Mouse (Mus musculus) hindbrain, postnatal 0 days (tissue): ENCODE results near the gene Megf6. TPM values are rescaled to one million over a fixed set of nuclear protein-coding genes. Genes with fewer than 3 reads are reported as not detected.

Experiments
- ATAC-seq: fragments of 200-750 bp; cut with Nextera tagmentation; 2 replicates; pipeline ENCODE4 v1.8.0; 2017; ENCODE audit warnings: mild to moderate bottlenecking, moderate TSS enrichment, moderate library complexity
- DNase-seq: peaks from one replicate; pipeline ENCODE4 v3.0.0-alpha.2; 2015; ENCODE audit warnings: low spot score
- H3K27ac ChIP-seq: fragments of 300-500 bp; sonication (generic); 2 replicates; pipeline ENCODE4 v1.5.1; 2014; ENCODE audit warnings: mild to moderate bottlenecking
- H3K27me3 ChIP-seq: fragments of 300-500 bp; sonication (generic); 2 replicates; pipeline ENCODE4 v1.6.1; 2014; ENCODE audit warnings: low read length, mixed read lengths; ENCODE audit not compliant: insufficient read depth
- H3K36me3 ChIP-seq: fragments of 300-500 bp; sonication (generic); 2 replicates; pipeline ENCODE4 v1.6.1; 2014; ENCODE audit warnings: low read length, mixed read lengths; ENCODE audit not compliant: insufficient read depth
- H3K4me1 ChIP-seq: fragments of 300-500 bp; sonication (generic); 2 replicates; pipeline ENCODE4 v1.6.1; 2014; ENCODE audit warnings: antibody characterized with exemption, low read length, mixed read lengths; ENCODE audit not compliant: insufficient read depth
- H3K4me2 ChIP-seq: fragments of 300-500 bp; sonication (generic); 2 replicates; pipeline ENCODE4 v1.6.1; 2014; ENCODE audit warnings: low read depth, mild to moderate bottlenecking, low read length, moderate library complexity, mixed read lengths
- H3K4me3 ChIP-seq: fragments of 300-500 bp; sonication (generic); 2 replicates; pipeline ENCODE4 v1.5.1; 2014; ENCODE audit warnings: low read length
- H3K9ac ChIP-seq: fragments of 300-500 bp; sonication (generic); replicated peaks from 2 replicates; pipeline ENCODE4 v1.6.1; 2014; ENCODE audit warnings: mild to moderate bottlenecking, low read length, moderate library complexity, mixed read lengths
- H3K9me3 ChIP-seq: fragments of 300-500 bp; sonication (generic); 2 replicates; pipeline ENCODE4 v1.6.1; 2016; ENCODE audit warnings: low read length, mixed read lengths
- CTCF ChIP-seq: IDR thresholded peaks from 2 replicates; pipeline ENCODE4 v1.5.1; 2016; ENCODE audit warnings: antibody characterized with exemption, control low read depth, low read depth
- WGBS: fragments of 180-500 bp; shearing (Covaris S2); extraction: QIAGEN DNeasy Blood & Tissue Kit; methylation state at CpG from one replicate; pipeline ENCODE4 v1.1.7; 2014; 5-methylcytosine and 5-hydroxymethylcytosine counted together
- polyA plus RNA-seq: library from polyadenylated mRNA; unstranded; fragments of >200 nt; fragmentation: Nextera tagmentation; extraction: Ambion mirVana; gene quantifications from 2 replicates; pipeline ENCODE4 v1.2.1, GENCODE M21; 2015
- total RNA-seq: library from RNA; depleted of rRNA; stranded (reverse); fragments of >200 nt; gene quantifications from 2 replicates; pipeline ENCODE4 v1.2.3, GENCODE M21; 2014; rRNA removed

The Megf6 gene
- total and polyA plus RNA-seq, 2 experiments from 2014 or later = 7.0 to 40.5 TPM

DNA sequence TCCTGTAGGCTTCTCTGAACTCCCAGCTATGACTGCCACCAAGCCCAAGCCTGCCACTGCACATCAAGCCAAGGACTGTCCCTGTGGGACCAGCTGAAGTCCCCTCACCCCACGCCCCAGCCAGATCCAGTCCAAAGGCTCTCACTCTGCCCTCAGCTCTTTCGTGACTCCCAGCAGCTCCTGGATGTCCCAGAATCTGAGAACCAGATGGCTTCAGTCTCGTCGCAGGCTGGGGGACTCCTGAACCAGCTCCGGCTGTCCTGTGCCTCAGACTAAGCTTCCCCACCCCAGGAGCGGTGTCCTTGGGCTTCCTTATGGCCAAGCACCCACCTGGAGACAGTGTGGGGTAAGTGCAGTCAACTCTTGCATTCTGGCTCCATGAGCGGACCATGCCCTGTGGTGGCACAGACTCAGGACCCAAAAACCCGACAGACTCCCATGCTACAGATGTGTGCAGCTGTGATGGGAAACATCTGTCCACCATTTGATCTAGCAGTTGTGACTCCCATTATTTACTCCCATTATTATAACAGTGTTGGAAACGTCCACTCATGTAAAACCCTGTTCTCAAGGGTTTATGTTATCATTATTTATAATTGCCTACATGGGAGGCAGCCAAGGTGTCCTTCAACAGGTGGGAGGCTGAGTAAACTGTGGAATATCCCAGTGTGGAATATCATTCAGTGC lies 140.2 kb downstream of the Megf6 start:
- peaks cover 3% of the 10 kb centered on the region; the same call in 1 of the 2 replicates for H3K9me3 ChIP-seq
- no peak overlapping the region for H3K4me3 ChIP-seq
- TF ChIP-seq CTCF = no peak
- no peak overlapping the region for H3K4me2 ChIP-seq
- H3K36me3 ChIP-seq = no peaks in the 10 kb centered on the region
- WGBS = 81% methylated on average over 9 of the region's 9 CpGs
- no peaks in the 10 kb centered on the region for H3K4me1 ChIP-seq
- H3K9ac ChIP-seq = no peak overlapping the region
- no peaks in the 10 kb centered on the region for H3K27me3 ChIP-seq
- no peak overlapping the region for H3K27ac ChIP-seq
- no peak for ATAC-seq
- no peak for DNase-seq

GRCm38 (mm10) chr4:154312143-154312812 lies 141.7 kb downstream of the Megf6 start:
- Histone ChIP-seq H3K4me1 (no peaks in the 10 kb centered on the region), H3K4me2 (no peak overlapping the region), H3K36me3 (no peaks in the 10 kb centered on the region), H3K9ac (no peak overlapping the region), H3K27ac (peak overlapping the region; percentile 61; the same call in 1 of the 2 replicates), H3K9me3 (peaks cover 3% of the 10 kb centered on the region; the same call in 1 of the 2 replicates), H3K27me3 (no peaks in the 10 kb centered on the region), H3K4me3 (no peak overlapping the region)
- TF ChIP-seq CTCF = no peak
- ATAC-seq (peak; percentile 46; the same call in 1 of the 2 replicates), DNase-seq (no peak)
- WGBS = 89% methylated on average over 2 of the region's 2 CpGs

DNA sequence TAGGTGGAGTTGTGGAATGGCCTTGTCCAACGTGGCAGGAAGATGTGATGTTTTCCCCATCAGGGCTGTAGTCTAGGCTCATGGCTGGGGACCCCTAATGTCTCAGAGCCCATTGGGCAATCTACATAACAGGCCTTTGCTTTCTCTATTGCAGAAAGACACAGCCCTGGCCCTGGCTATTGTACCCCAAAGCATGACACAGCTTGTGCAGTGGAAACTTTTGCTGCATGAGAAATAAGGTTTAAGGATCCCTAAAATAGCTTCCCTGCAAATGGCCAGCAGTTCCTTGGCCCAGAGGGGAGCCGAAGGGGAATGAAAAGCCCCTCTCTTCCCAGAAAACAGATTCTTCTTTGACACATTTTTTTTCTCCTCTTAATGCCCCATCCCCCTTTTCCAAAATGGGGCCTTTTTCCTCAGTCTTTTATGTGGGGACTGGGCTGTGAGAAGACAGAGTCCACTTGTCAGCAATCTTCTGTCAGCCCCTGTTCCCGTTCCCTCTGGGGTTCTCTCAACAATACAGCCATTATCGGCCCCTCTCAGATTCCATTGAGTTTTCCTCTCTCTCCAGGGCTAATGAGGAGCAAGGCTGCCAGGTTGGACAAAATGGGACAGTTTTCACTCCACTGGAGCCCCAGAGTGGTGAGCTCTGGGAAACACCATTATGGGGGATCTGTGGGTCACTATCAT lies 142.5 kb downstream of the Megf6 start:
- Histone ChIP-seq H3K9me3 (no peaks in the 10 kb centered on the region), H3K27ac (peak overlapping the region; percentile 61; the same call in 1 of the 2 replicates), H3K4me1 (no peaks in the 10 kb centered on the region), H3K4me3 (no peak overlapping the region), H3K9ac (no peak overlapping the region), H3K4me2 (no peak overlapping the region), H3K36me3 (no peaks in the 10 kb centered on the region), H3K27me3 (no peaks in the 10 kb centered on the region)
- TF ChIP-seq CTCF = no peak
- DNase-seq = peak; percentile 59
- ATAC-seq = peak; percentile 87
- WGBS = 36% methylated on average over 4 of the region's 4 CpGs

- Histone ChIP-seq H3K4me2 (no peak overlapping the region), H3K9me3 (no peaks in the 10 kb centered on the region), H3K27me3 (no peaks in the 10 kb centered on the region), H3K4me1 (no peaks in the 10 kb centered on the region), H3K27ac (peak overlapping the region; percentile 61; the same call in 1 of the 2 replicates), H3K4me3 (no peak overlapping the region), H3K9ac (no peak overlapping the region), H3K36me3 (no peaks in the 10 kb centered on the region)
- ATAC-seq (no peak), DNase-seq (peak; percentile 35)
- TF ChIP-seq CTCF = no peak
- WGBS = 59% methylated on average over 11 of the region's 11 CpGs
Observed at GRCm38 (mm10) chr4:154313622-154313967, 143.1 kb downstream of the Megf6 start.

Other genes starting within 250 kb of the Megf6 start
- gene A430005L14Rik, start 213.5 kb upstream of the Megf6 start, total RNA-seq = 18.9 and 47.4 TPM in 2 replicates
- gene A430005L14Rik, start 213.5 kb upstream of the Megf6 start, polyA plus RNA-seq = 45.3 and 48.2 TPM in 2 replicates
- gene Dffb, start 195.6 kb upstream of the Megf6 start, total RNA-seq = 15.1 and 25.7 TPM in 2 replicates
- 10.6 and 13.1 TPM in 2 replicates for gene Dffb, start 195.6 kb upstream of the Megf6 start, polyA plus RNA-seq
- gene Cep104, start 195.5 kb upstream of the Megf6 start, total RNA-seq = 11.2 and 11.7 TPM in 2 replicates
- 11.6 and 13.9 TPM in 2 replicates for gene Cep104, start 195.5 kb upstream of the Megf6 start, polyA plus RNA-seq
- gene Lrrc47, start 159.0 kb upstream of the Megf6 start, total RNA-seq = 24.2 and 32.1 TPM in 2 replicates
- gene Lrrc47, start 159.0 kb upstream of the Megf6 start, polyA plus RNA-seq = 17.6 and 22.0 TPM in 2 replicates
- 12.4 and 20.7 TPM in 2 replicates for gene Smim1, start 144.5 kb upstream of the Megf6 start, total RNA-seq
- gene Smim1, start 144.5 kb upstream of the Megf6 start, polyA plus RNA-seq = 17.1 and 17.7 TPM in 2 replicates
- not detected in 2 replicates for gene Ccdc27, start 128.1 kb upstream of the Megf6 start, total RNA-seq
- not detected in 2 replicates for gene Ccdc27, start 128.1 kb upstream of the Megf6 start, polyA plus RNA-seq
- 0.83 and 1.2 TPM in 2 replicates for gene Trp73, start 30.5 kb upstream of the Megf6 start, total RNA-seq
- gene Trp73, start 30.5 kb upstream of the Megf6 start, polyA plus RNA-seq = 0.96 and 1.3 TPM in 2 replicates
- gene Wrap73, start 28.4 kb upstream of the Megf6 start, total RNA-seq = 55.0 and 76.7 TPM in 2 replicates
- 36.3 and 36.5 TPM in 2 replicates for gene Wrap73, start 28.4 kb upstream of the Megf6 start, polyA plus RNA-seq
- gene Tprgl, start 10.1 kb upstream of the Megf6 start, total RNA-seq = 212 and 220 TPM in 2 replicates
- gene Tprgl, start 10.1 kb upstream of the Megf6 start, polyA plus RNA-seq = 228 and 239 TPM in 2 replicates
- gene Arhgef16, start 130.9 kb downstream of the Megf6 start, total RNA-seq = 4.3 and 5.3 TPM in 2 replicates
- 2.0 and 2.6 TPM in 2 replicates for gene Arhgef16, start 130.9 kb downstream of the Megf6 start, polyA plus RNA-seq
- not detected in 2 replicates for gene B230104I21Rik, start 165.4 kb downstream of the Megf6 start, total RNA-seq
- gene B230104I21Rik, start 165.4 kb downstream of the Megf6 start, polyA plus RNA-seq = not detected in 2 replicates